Mouse (Mus musculus) forebrain, postnatal 0 days (tissue): ENCODE data around the gene Vps41. TPM values are rescaled to one million over a fixed set of nuclear protein-coding genes. Genes with fewer than 3 reads are reported as not detected.
A peak's percentile ranks its signal among the peaks of the same experiment; 100 is the strongest.

ENCODE experiments used
- ATAC-seq: fragments of 200-750 bp; cut with Nextera tagmentation; 2 replicates; pipeline ENCODE4 v1.8.0; 2017; ENCODE audit warnings: mild to moderate bottlenecking, moderate library complexity
- DNase-seq: peaks from one replicate; pipeline ENCODE4 v3.0.0-alpha.2; 2015
- H3K27ac ChIP-seq: fragments of 300-500 bp; sonication (generic); 2 replicates; pipeline ENCODE4 v1.5.1; 2014; ENCODE audit warnings: low read depth, mild to moderate bottlenecking, antibody characterized with exemption, low read length, moderate library complexity, mixed read lengths
- H3K27me3 ChIP-seq: fragments of 300-500 bp; sonication (generic); 2 replicates; pipeline ENCODE4 v1.6.1; 2014; ENCODE audit warnings: mild to moderate bottlenecking, low read length, mixed read lengths; ENCODE audit not compliant: insufficient read depth
- H3K36me3 ChIP-seq: fragments of 300-500 bp; sonication (generic); 2 replicates; pipeline ENCODE4 v1.6.1; 2014; ENCODE audit warnings: mild to moderate bottlenecking, moderate library complexity; ENCODE audit not compliant: insufficient read depth
- H3K4me1 ChIP-seq: fragments of 300-500 bp; sonication (generic); 2 replicates; pipeline ENCODE4 v1.6.1; 2014; ENCODE audit warnings: antibody characterized with exemption; ENCODE audit not compliant: insufficient read depth
- H3K4me2 ChIP-seq: fragments of 300-500 bp; sonication (generic); 2 replicates; pipeline ENCODE4 v1.6.1; 2014; ENCODE audit warnings: low read depth, mild to moderate bottlenecking, moderate library complexity
- H3K4me3 ChIP-seq: fragments of 300-500 bp; sonication (generic); 2 replicates; pipeline ENCODE4 v1.5.1; 2014; ENCODE audit warnings: low read depth, low read length, mixed read lengths
- H3K9ac ChIP-seq: fragments of 300-500 bp; sonication (generic); 2 replicates; pipeline ENCODE4 v1.6.1; 2014; ENCODE audit warnings: mild to moderate bottlenecking
- H3K9me3 ChIP-seq: fragments of 300-500 bp; sonication (generic); 2 replicates; pipeline ENCODE4 v1.6.1; 2016; ENCODE audit warnings: low read length
- CTCF ChIP-seq: sonication (generic); IDR thresholded peaks from 2 replicates; pipeline ENCODE4 v1.5.1; 2016; ENCODE audit warnings: antibody characterized with exemption, control low read depth, low read depth
- WGBS: fragments of 180-500 bp; shearing (Covaris S2); extraction: QIAGEN DNeasy Blood & Tissue Kit; methylation state at CpG from one replicate; pipeline ENCODE4 v1.1.7; 2014; 5-methylcytosine and 5-hydroxymethylcytosine counted together
- polyA plus RNA-seq: library from polyadenylated mRNA; unstranded; fragments of >200 nt; fragmentation: Nextera tagmentation; extraction: Ambion mirVana; gene quantifications from 2 replicates; pipeline ENCODE4 v1.2.1, GENCODE M21; 2015
- total RNA-seq: library from RNA; depleted of rRNA; stranded (reverse); fragments of >200 nt; gene quantifications from 2 replicates; pipeline ENCODE4 v1.2.3, GENCODE M21; 2014; rRNA removed

Gene Vps41
- total and polyA plus RNA-seq, 2 experiments from 2014 or later = 105 to 137 TPM

GRCm38 (mm10) chr13:18914774-18915173 lies 197.7 kb downstream of the Vps41 start:
- Histone ChIP-seq H3K9ac (no peak overlapping the region), H3K36me3 (no peaks in the 10 kb centered on the region), H3K4me2 (no peak overlapping the region), H3K9me3 (no peaks in the 10 kb centered on the region), H3K4me3 (no peak overlapping the region), H3K4me1 (no peaks in the 10 kb centered on the region; the same call in 1 of the 2 replicates), H3K27me3 (no peaks in the 10 kb centered on the region), H3K27ac (no peak overlapping the region)
- 83% methylated on average over 4 of the region's 4 CpGs for WGBS
- TF ChIP-seq CTCF = no peak
- ATAC-seq (peak; percentile 71), DNase-seq (no peak)

Other genes starting within 250 kb of the Vps41 start
- 113 and 118 TPM in 2 replicates for gene Amph, start 230.9 kb downstream of the Vps41 start, total RNA-seq
- gene Amph, start 230.9 kb downstream of the Vps41 start, polyA plus RNA-seq = 55.8 and 67.8 TPM in 2 replicates